Mouse (Mus musculus) cerebellum, adult 9-10 months (tissue): ENCODE measurements around the gene Dnajc10.

Experiments
- DNase-seq: peaks from one replicate; pipeline ENCODE4 v3.0.0; 2022

The Dnajc10 gene

DNA sequence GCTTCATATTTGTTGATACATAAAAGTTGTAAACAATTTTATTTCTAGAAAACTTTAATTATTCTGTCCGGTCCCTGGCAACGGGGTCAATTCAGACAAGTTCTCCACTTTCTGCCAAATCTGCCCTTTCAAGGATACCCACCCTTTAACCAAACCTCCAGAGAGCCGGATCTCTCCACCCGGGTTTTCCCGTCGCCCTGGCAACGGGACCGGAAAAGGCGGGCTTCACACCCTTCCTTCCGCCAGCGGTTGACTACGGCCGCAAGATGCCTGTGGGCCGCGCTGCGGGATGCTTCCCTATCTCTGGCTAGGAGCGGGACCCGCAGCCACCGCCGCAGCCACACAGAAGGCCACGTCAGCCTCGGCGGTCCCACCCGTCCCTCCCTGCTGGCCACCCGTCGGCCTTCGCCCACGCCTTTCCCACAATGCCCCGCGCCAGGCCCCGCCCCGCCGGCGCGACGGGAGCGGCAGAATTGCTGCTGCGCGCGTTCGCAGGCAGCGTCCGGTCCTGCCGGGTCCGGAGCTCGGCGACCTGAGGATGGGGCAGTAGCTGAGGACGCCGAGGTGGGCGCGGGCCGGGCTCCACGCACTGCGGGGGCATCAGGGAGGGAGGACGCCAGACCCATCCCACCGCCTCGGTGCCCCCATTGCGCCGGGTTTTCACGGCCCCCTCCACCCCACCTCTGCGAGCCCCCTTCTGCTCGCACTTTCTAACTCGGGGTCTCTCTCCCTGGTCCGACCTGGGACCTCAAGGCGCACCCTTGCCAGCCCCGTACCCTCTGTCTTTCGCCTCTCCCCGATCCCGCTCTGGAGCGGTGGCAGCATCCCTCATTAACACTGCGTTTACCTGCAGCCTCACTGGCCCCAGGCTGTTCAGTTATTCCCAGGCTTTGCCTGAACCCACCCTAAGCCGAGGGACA, at the start of gene Dnajc10:
Dnajc10 (plus strand) TSS at position 225 of the 920 bp plus-strand sequence.
- DNase-seq, result peak; percentile 91

DNA sequence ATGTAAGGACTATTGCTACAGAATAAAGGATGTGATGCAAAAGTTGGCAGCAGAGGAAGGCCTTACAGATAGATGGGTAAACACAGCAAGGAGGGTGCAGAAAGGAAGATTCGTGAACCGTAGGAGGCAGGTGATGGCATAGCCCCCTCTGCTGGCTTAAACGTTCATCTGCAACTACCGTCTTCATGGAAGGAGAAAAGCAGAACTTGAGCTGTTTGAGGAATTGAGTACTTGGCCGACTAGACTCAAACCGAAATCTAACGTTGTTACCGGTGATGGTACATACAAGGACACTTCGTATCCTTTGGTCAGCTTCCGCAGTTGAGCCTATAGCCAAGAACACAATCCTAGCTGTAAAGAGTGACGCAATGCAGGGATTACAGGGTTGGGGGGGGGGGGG, 48.4 kb upstream of the Dnajc10 start:
- peak; percentile 32 for DNase-seq

DNA sequence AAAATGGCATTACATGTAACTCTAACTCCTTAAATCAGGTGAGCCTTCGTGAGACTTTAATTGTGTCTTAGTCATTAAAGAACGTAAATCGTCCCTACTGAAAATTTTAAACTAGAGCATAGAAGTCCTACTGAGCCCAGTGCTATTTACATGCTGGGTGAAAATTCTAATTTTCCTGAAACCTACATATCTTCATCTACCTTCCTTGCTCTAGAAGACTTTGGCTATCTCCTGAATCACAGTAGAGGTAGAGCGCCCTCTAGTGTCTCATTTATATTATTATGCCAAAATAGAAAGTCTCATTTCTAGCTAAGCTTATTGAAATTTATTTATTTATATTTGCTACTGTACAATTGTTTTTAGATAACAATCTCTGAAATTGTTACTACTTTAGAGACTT, 47.2 kb upstream of the Dnajc10 start:
- peak; percentile 48 for DNase-seq

- DNase-seq, result no peak
Observed at GRCm38 (mm10) chr2:80271431-80271830, 43.8 kb upstream of the Dnajc10 start.

DNA sequence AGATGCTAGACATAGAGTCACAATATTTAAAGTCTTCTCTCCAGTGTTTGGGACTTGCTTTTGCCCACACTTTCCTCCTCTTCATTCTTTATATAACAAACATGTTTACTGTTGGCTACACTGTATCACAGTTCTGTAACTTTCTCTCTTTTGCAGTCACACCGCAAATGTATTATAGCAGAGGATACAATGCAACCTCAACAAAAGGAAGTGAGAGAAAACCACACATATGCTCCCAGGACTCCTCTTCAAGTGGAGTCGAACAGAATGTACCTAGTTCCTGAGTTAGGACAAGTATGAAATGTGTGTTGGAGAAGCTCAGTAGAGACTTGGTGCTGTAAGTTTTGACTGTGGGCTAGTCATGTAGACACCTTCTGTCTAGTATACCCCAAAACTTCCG, 42.2 kb upstream of the Dnajc10 start:
- no peak for DNase-seq

- DNase-seq, result no peak
Observed at GRCm38 (mm10) chr2:80273763-80274162, 41.5 kb upstream of the Dnajc10 start.

DNA sequence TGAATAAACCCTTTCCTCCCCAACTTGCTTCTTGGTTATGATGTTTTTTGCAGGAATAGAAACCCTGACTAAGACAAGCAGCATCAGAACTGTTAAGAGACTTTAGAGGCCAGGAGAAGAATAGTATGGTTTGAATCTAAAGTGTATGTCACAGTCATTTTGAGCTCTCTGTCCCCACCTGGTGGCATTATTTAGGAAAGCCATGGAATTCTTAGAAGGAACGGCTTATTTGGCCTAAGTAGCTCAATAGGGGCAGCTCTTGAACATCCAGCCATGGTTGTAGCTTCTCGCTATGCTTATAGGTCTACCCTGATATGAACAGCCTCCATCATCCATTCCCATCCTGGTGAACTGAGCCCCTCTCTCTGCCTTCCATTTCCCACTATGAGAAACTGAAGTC, 40.1 kb upstream of the Dnajc10 start:
- peak; percentile 6 for DNase-seq

- DNase-seq, result no peak
Observed at GRCm38 (mm10) chr2:80282214-80282613, 33.1 kb upstream of the Dnajc10 start.

DNA sequence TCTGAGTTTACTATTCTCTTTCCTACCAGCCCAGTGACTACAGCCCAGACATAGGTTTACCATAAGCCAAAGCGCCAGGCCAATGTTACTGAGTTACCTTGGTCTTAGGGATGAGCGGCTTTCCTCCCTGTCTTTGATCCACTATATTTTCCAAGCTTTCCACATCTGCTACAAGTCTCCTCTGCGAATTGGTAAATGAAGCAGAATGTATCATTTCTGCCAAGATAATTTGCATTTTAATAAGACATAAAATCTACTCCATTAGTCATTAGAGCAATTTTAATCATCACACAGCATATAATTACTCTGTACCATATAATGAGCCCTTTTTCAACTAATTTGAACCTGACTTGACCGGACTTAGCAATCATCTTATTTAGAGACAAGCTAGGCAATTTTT, 28.9 kb upstream of the Dnajc10 start:
- no peak for DNase-seq

- no peak for DNase-seq
Observed at GRCm38 (mm10) chr2:80292172-80292571, 23.1 kb upstream of the Dnajc10 start, which contains the start of gene Prdx6b. Gene Prdx6b, plus strand, starts transcription at chr2:80292472.

DNA sequence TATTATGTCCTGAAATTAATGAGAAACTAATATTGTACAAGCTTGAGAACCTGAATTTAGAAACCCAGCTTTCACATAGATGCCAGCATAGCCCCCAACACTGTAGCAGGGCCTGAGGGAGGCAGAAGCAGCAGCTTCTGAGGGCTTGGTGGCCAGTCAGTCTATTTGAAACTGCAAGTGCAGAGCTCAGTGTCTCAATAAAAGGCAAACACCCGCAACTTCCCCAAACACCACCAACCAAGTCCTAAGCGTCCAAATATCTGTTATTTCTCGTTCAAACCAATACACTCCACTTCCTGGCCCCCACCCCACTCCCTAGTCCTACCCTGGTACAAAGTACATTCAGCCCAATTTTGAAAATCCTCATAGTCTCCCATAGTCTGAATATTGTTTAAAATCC, 16.9 kb upstream of the Dnajc10 start:
- no peak for DNase-seq

DNA sequence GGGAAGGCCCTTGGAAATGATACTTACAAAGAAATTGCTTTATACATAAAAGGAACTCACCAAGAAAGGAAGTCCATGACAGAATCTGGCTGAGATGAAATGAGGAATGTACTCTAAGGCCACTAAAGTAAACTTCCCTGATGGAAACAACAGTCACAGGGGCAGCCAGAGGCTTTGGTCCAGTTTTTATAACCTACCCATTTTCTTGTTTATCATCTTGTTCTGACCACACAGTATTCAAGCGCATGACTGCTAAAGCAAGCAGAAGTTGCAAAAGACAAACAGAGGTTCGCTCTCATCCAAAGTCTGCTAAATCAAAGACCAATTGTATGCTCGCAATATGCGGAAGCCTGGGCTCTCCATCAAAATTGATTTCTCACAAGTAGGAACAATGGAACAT, 14.5 kb upstream of the Dnajc10 start:
- no peak for DNase-seq

DNA sequence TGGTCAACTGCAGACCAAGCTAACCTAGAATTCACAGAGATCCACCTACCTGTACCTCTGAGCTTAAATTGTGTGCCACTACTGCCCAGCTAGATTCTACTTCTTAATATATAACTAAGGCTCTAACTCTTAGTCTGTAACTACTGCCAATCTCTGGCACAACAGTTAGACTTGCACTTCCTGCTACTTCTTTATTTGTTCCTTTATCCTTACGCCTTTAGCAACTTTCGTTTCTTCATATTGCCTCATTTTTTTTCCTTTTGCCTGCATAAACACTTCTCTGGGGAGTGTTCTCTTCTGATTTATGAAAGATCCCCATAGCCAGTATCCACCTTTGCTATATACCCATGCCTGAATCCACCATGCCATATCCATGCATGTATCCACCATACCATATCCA, 11.3 kb upstream of the Dnajc10 start:
- no peak for DNase-seq

DNA sequence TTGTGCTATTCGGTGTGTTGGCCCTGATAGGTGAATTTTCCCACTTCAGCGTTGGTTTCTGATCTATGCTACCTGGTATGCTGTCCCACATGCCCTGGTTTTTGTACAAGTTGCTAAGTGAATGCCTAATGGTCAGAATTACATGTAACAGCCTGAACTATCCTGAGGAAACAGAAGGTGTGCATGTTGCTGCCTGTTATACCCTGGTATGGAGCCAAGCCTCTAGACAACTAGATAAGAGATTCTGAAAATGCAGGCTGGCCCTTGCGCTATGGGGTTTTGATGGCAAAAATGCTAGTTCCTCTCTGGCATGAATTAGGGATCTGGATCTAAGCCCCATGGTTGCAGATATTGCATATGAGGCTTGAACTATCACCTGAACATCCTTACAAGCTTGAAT, 7.6 kb upstream of the Dnajc10 start:
- DNase-seq, result no peak

DNA sequence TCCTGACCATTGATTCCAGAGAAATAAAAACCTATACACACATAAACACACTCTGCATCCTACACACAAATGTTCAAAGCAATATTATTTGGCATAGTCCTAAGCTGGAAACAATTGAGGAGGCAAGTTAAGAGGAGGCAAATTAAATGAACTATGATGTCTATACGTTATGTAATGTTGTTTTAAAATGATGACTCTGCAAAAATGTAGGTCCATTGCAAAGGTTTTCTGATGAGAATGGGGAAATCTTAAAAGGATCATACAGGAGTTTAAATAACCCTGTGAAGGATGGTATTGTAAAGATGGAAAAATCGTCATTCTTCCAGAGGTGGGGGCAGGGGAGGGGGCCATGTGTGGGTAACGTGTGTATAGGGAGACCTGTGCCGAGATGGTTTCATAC, 5.5 kb upstream of the Dnajc10 start:
- no peak for DNase-seq

DNA sequence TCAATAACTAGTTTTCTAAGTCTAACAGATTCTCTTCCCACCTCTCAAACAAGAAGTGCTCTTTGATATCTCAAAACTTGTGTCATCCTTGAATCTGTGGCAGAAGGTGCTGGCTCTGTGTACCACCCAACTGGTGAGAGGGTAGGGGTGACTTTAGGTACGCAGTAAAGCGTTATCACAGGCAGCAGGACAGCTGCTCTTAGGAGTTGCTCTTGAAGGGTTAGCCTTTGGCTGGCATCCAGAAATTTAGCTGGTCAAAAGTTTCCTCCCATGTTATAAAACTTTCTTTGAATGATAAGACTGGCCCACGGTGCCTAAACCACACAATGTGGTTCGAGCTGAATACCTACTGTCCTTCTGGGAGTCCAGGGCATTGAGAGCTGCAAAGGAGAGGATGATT, 4.5 kb upstream of the Dnajc10 start:
- DNase-seq, result no peak

- DNase-seq, result no peak
Observed at GRCm38 (mm10) chr2:80311350-80311749, 3.9 kb upstream of the Dnajc10 start.

GRCm38 (mm10) chr2:80314201-80314600, 1.1 kb upstream of the Dnajc10 start:
- no peak for DNase-seq

DNA sequence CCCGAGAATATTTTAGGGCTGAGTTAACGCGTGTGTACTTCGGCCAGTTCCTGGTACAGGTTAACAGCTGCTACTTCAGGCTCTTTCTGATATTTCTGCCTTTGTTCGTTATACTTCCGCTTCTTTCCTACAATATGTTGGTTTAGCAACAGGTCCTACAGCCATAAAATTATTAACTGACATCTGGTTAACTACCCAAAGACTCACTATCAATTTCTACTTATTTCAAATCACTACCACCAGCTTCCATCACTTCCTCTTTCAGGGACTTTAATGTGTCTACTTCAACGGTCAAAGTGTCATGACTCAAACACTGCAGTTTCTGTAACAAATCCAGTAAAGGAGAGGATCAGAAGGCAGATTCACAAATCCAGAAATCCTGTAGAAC, 418 bp upstream of the Dnajc10 start:
- DNase-seq, result no peak

DNA sequence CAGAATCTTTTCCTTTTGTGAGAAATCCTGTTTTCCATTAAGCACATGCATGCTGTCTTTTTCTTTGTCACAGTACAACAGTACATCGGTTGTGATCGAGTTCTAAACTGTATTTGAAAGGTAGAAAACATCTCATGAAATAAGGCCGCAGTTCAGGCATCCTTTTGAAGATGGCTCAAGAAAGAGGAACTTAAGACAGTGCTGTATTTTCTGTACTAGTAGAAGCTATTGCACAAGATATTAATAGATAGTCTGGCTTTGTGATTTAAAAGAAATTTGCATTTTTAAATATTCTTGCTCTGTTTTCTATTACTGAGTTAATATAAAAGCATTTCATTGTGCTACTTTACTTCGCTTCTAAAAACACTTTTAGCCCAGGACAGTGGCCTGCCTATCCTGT, 7.6 kb downstream of the Dnajc10 start:
- no peak for DNase-seq

- DNase-seq, result no peak
Observed at GRCm38 (mm10) chr2:80325779-80326178, 10.5 kb downstream of the Dnajc10 start.

- DNase-seq, result no peak
Observed at GRCm38 (mm10) chr2:80327272-80327671, 12.0 kb downstream of the Dnajc10 start.

GRCm38 (mm10) chr2:80328961-80329653, 13.8 kb downstream of the Dnajc10 start:
- no peak for DNase-seq

- DNase-seq, result no peak
Observed at GRCm38 (mm10) chr2:80340537-80340936, 25.3 kb downstream of the Dnajc10 start.
